Mouse (Mus musculus) embryonic facial prominence, embryonic 13.5 days (tissue): ENCODE results near the gene Pcyt2. TPM values are rescaled to one million over a fixed set of nuclear protein-coding genes. Genes with fewer than 3 reads are reported as not detected.
A peak's percentile ranks its signal among the peaks of the same experiment; 100 is the strongest.

ENCODE experiments used
- ATAC-seq: fragments of 200-750 bp; cut with Nextera tagmentation; 2 replicates; pipeline ENCODE4 v1.8.0; 2017; ENCODE audit warnings: low read depth; ENCODE audit not compliant: insufficient number of reproducible peaks, insufficient read depth, low FRiP score, low TSS enrichment
- H3K27ac ChIP-seq: fragments of 300-500 bp; sonication (generic); 2 replicates; pipeline ENCODE4 v1.5.1; 2015; ENCODE audit warnings: moderate library complexity, mild to moderate bottlenecking, inconsistent platforms
- H3K27me3 ChIP-seq: fragments of 300-500 bp; sonication (generic); 2 replicates; pipeline ENCODE4 v1.6.1; 2015; ENCODE audit warnings: mild to moderate bottlenecking, inconsistent platforms
- H3K36me3 ChIP-seq: fragments of 300-500 bp; sonication (generic); 2 replicates; pipeline ENCODE4 v1.6.1; 2015; ENCODE audit warnings: mild to moderate bottlenecking, inconsistent platforms
- H3K4me1 ChIP-seq: fragments of 300-500 bp; sonication (generic); 2 replicates; pipeline ENCODE4 v1.6.1; 2015; ENCODE audit warnings: inconsistent platforms
- H3K4me2 ChIP-seq: fragments of 300-500 bp; sonication (generic); 2 replicates; pipeline ENCODE4 v1.6.1; 2015; ENCODE audit warnings: moderate library complexity, mild to moderate bottlenecking, inconsistent platforms
- H3K4me3 ChIP-seq: fragments of 300-500 bp; sonication (generic); 2 replicates; pipeline ENCODE4 v1.5.1; 2015; ENCODE audit warnings: mild to moderate bottlenecking, inconsistent platforms
- H3K9ac ChIP-seq: fragments of 300-500 bp; sonication (generic); 2 replicates; pipeline ENCODE4 v1.6.1; 2015; ENCODE audit warnings: mild to moderate bottlenecking, inconsistent platforms
- H3K9me3 ChIP-seq: fragments of 300-500 bp; sonication (generic); 2 replicates; pipeline ENCODE4 v1.6.1; 2016; ENCODE audit warnings: inconsistent platforms
- WGBS: fragments of 180-500 bp; shearing (Covaris S2); methylation state at CpG from one replicate; pipeline ENCODE4 v1.1.7; 2015; ENCODE audit warnings: mixed read lengths; 5-methylcytosine and 5-hydroxymethylcytosine counted together
- polyA plus RNA-seq: library from polyadenylated mRNA; unstranded; fragments of >200 nt; fragmentation: Nextera tagmentation; extraction: Ambion mirVana; gene quantifications from 2 replicates; pipeline ENCODE4 v1.2.1, GENCODE M21; 2015

Gene Pcyt2
- polyA plus RNA-seq = 150 and 152 TPM in 2 replicates

DNA sequence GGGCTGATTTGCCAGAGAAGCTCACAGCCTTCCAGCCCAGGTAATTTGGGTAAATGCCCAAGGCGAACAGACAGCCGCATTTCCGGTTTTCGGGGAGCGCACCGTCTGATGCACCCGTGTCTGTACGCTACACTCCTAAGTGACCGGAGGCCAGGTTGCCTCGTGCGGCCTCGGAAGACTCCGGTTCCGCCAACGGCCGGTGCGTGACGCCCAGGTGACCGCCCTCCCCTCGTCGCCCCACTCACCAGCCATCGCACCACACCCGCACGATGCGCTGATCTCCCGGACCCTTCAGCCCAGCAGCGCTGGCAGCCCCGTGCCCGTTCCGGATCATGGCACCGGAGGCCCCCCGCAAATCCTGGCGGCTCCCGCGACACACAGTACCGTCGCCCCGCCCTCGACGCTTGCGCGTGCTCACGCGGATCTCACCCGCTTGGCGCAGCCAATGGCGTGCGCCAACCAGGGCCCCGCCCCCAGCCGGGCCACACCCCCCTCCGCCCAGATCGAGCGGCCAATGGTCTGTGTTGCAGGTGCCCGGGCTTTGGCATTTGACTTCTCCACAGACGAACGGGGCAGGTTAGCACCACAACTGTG lies at the start of gene Pcyt2:
TSS of gene Pcyt2 (minus strand) at position 418 of the 594 bp plus-strand sequence.
- Histone ChIP-seq H3K27me3 (no peaks in the 10 kb centered on the region), H3K4me2 (peak within 1 kb of the TSS; percentile 78), H3K4me3 (peak within 1 kb of the TSS; percentile 86), H3K9me3 (no peaks in the 10 kb centered on the region), H3K36me3 (peaks cover 67% of the 10 kb centered on the region), H3K4me1 (peaks cover 17% of the 10 kb centered on the region), H3K9ac (peak within 1 kb of the TSS; percentile 88), H3K27ac (peak within 1 kb of the TSS; percentile 75)
- WGBS = under 1% methylated on average over 56 of the region's 56 CpGs
- ATAC-seq = peak; percentile 89

DNA sequence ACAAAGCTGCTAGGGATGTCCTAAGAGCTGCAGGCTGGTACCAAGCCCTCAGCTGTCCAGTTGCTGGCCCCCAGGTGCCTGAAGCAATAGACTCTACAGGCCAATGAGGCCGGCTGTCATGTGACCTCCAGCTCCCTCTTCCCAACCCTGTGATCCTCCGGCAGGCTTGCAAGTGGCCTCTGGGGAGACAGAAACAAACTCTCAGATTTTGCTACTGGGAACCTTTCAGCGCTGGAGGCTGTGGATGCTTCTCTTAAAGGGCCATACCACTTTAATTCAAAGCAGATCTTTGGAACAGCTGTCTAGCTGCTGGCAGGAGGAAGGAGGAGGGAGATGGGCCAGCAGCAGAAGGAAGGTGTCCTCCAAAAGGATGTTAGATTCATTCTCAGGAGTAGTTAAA lies 48.9 kb upstream of the Pcyt2 start:
- peak overlapping the region; percentile 51 for H3K9ac ChIP-seq
- peak overlapping the region; percentile 24; the same call in 1 of the 2 replicates for H3K4me2 ChIP-seq

DNA sequence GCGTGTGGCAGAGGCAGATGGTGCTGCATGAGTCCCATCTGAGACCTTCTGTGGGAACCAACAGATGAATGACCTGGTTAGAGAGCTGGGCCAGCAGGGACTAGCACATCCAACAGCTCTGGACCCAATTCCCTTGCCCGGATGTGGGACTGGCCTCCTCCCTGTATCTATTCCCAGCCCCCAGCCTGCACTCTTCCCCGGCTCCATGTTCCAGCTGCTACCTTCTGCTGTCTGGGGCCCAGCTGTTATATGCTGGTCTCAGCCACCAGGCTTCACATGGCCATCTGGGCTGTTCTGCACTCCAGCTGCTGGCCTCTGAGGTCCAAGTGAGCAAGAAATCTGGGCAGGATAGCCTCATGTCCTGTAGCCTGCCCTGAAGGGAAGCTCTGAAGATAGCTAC lies 47.7 kb upstream of the Pcyt2 start:
- Histone ChIP-seq H3K27ac (no peak overlapping the region), H3K27me3 (peaks cover 47% of the 10 kb centered on the region), H3K4me3 (no peak overlapping the region), H3K36me3 (no peaks in the 10 kb centered on the region), H3K9me3 (no peaks in the 10 kb centered on the region), H3K4me2 (no peak overlapping the region), H3K9ac (no peak overlapping the region), H3K4me1 (peaks cover 15% of the 10 kb centered on the region)
- 58% methylated on average over 3 of the region's 3 CpGs for WGBS
- no peak for ATAC-seq

More for the DNA sequence above, 48.9 kb upstream of the Pcyt2 start:
- no peaks in the 10 kb centered on the region for H3K36me3 ChIP-seq
- H3K4me1 ChIP-seq = peaks cover 9% of the 10 kb centered on the region
- H3K4me3 ChIP-seq = 0 out of 2 replicates have a peak overlapping the region, but pooled peaks have one; percentile 7
- H3K9me3 ChIP-seq = no peaks in the 10 kb centered on the region
- no peak overlapping the region for H3K27ac ChIP-seq
- peaks cover 35% of the 10 kb centered on the region for H3K27me3 ChIP-seq
- 1% methylated on average over 3 of the region's 3 CpGs for WGBS
- ATAC-seq = no peak

GRCm38 (mm10) chr11:120663714-120664113 lies 46.0 kb upstream of the Pcyt2 start:
- 81% methylated on average over 5 of the region's 5 CpGs for WGBS
- Histone ChIP-seq H3K27me3 (peaks cover 64% of the 10 kb centered on the region), H3K36me3 (no peaks in the 10 kb centered on the region), H3K4me1 (peaks cover 32% of the 10 kb centered on the region), H3K9me3 (no peaks in the 10 kb centered on the region), H3K9ac (no peak overlapping the region), H3K4me3 (no peak overlapping the region), H3K27ac (no peak overlapping the region), H3K4me2 (no peak overlapping the region)
- ATAC-seq = no peak

GRCm38 (mm10) chr11:120662759-120663158 lies 45.0 kb upstream of the Pcyt2 start:
- H3K27ac ChIP-seq = no peak overlapping the region
- H3K4me1 ChIP-seq = peaks cover 32% of the 10 kb centered on the region
- peaks cover 74% of the 10 kb centered on the region for H3K27me3 ChIP-seq
- WGBS = 68% methylated on average over 6 of the region's 6 CpGs
- H3K9ac ChIP-seq = no peak overlapping the region
- no peak overlapping the region for H3K4me2 ChIP-seq
- no peak overlapping the region for H3K4me3 ChIP-seq
- ATAC-seq = no peak
- no peaks in the 10 kb centered on the region for H3K9me3 ChIP-seq
- H3K36me3 ChIP-seq = no peaks in the 10 kb centered on the region

DNA sequence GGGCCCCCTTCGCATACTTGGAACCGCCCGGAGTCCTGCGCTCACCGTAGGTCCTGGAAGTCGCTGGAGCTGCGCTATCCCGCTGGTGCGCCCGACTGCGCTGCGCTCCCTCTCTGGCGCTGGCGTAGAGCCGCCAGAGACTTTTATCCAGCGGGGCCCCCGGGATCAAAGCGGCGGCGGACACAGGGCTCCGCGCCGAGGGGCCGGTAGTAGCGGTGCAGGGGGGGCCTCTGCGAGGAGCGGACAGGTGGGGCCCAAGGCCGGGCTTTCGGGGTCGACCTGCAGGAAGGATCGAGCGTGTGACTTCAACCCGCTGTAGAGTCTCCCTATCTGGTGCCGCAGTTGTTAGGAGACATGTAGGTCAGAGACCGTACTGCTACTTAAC lies 43.3 kb upstream of the Pcyt2 start, which contains the start of gene Notum:
TSS of gene Notum (minus strand) at position 100 of the 385 bp plus-strand sequence.
- no peaks in the 10 kb centered on the region for H3K36me3 ChIP-seq
- H3K9me3 ChIP-seq = no peaks in the 10 kb centered on the region
- H3K4me2 ChIP-seq = peak within 1 kb of the TSS; percentile 78
- no peak for ATAC-seq
- 0 out of 2 replicates have a peak within 1 kb of the TSS, but pooled peaks have one; percentile 4 for H3K27ac ChIP-seq
- WGBS = 2% methylated on average over 35 of the region's 35 CpGs
- peak within 1 kb of the TSS; percentile 51 for H3K4me3 ChIP-seq
- peak within 1 kb of the TSS; percentile 67 for H3K9ac ChIP-seq
- H3K27me3 ChIP-seq = peaks cover 90% of the 10 kb centered on the region
- peaks cover 23% of the 10 kb centered on the region for H3K4me1 ChIP-seq

GRCm38 (mm10) chr11:120660301-120661075 lies 42.8 kb upstream of the Pcyt2 start:
- WGBS = under 1% methylated on average over 92 of the region's 95 CpGs
- ATAC-seq = no peak
- Histone ChIP-seq H3K4me1 (peaks cover 23% of the 10 kb centered on the region), H3K27me3 (peaks cover 95% of the 10 kb centered on the region), H3K9me3 (no peaks in the 10 kb centered on the region), H3K9ac (peak overlapping the region; percentile 67), H3K36me3 (no peaks in the 10 kb centered on the region), H3K27ac (0 out of 2 replicates have a peak overlapping the region, but pooled peaks have one; percentile 4), H3K4me3 (peak overlapping the region; percentile 51), H3K4me2 (peak overlapping the region; percentile 78)

GRCm38 (mm10) chr11:120659509-120660300 lies 42.0 kb upstream of the Pcyt2 start:
- WGBS = 2% methylated on average over 50 of the region's 50 CpGs
- peak overlapping the region; percentile 78 for H3K4me2 ChIP-seq
- H3K27me3 ChIP-seq = peaks cover 89% of the 10 kb centered on the region
- peaks cover 23% of the 10 kb centered on the region for H3K4me1 ChIP-seq
- H3K4me3 ChIP-seq = peak overlapping the region; percentile 51
- no peak for ATAC-seq
- no peak overlapping the region for H3K27ac ChIP-seq
- no peaks in the 10 kb centered on the region for H3K36me3 ChIP-seq
- H3K9ac ChIP-seq = peak overlapping the region; percentile 67
- no peaks in the 10 kb centered on the region for H3K9me3 ChIP-seq

DNA sequence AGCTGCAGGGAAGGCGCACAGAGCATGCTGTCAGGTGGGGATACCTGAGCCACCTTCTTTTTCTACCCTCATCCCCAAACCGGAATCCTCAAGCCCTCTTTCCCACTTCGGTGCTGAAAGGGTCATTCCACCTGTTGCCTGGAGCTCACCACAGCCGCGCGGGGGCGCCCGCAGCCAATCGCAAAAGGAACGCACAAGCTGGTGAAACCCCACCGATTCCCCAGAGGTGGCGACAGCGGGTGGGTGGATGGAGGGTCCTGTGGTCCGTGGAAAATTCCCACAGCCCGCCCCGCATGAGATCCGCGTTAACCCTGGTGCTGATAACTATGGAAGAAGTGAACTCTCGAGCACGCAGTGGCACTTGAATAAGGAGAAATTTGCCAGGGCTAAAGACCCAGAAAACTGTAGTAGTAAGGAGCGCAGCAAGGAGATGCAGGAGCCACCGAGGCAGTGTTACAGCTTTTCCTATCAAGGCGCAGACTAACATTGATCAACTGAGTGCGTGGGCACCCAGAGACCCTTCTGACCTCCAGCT lies 41.2 kb upstream of the Pcyt2 start:
- Histone ChIP-seq H3K9ac (no peak overlapping the region), H3K4me1 (peaks cover 23% of the 10 kb centered on the region), H3K36me3 (no peaks in the 10 kb centered on the region), H3K27ac (no peak overlapping the region), H3K27me3 (peaks cover 93% of the 10 kb centered on the region), H3K4me3 (peak overlapping the region; percentile 51), H3K4me2 (peak overlapping the region; percentile 78), H3K9me3 (no peaks in the 10 kb centered on the region)
- ATAC-seq = no peak
- 3% methylated on average over 24 of the region's 24 CpGs for WGBS

- Histone ChIP-seq H3K36me3 (no peaks in the 10 kb centered on the region), H3K4me1 (peaks cover 23% of the 10 kb centered on the region), H3K9me3 (no peaks in the 10 kb centered on the region), H3K4me3 (no peak overlapping the region), H3K4me2 (no peak overlapping the region), H3K27ac (no peak overlapping the region), H3K9ac (no peak overlapping the region), H3K27me3 (peaks cover 78% of the 10 kb centered on the region)
- 85% methylated on average over 4 of the region's 4 CpGs for WGBS
- no peak for ATAC-seq
These were observed 39.6 kb upstream of the Pcyt2 start for GRCm38 (mm10) chr11:120657301-120657700.

DNA sequence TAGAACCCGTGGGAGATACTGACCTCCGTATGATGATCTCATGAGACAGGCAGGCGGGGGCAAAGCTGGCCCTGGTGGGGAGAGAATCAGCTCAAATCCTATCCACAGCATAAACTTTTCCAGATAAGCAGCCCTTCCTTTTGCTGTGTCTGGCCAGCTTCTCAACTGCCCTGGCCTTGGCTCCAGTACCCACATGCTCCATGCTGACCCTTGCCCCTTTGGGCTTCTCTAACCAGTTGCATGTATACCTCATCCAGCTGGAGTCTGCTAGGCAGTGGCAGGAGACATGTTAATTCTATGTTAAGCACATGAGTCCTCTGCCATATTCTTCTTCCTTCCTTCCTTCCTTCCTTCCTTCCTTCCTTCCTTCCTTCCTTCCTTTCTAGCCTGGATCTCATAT lies 37.0 kb upstream of the Pcyt2 start:
- WGBS = 44% methylated on average over 3 of the region's 3 CpGs
- Histone ChIP-seq H3K9ac (no peak overlapping the region), H3K4me3 (no peak overlapping the region), H3K27ac (no peak overlapping the region), H3K4me2 (no peak overlapping the region), H3K36me3 (no peaks in the 10 kb centered on the region), H3K9me3 (no peaks in the 10 kb centered on the region), H3K4me1 (peaks cover 10% of the 10 kb centered on the region), H3K27me3 (peaks cover 53% of the 10 kb centered on the region)
- ATAC-seq = no peak
